Mouse (Mus musculus) thymus, adult 2 months (tissue): ENCODE data around the gene Arap1.

Source experiments
- CTCF ChIP-seq: fragments of 200-500 bp; IDR thresholded peaks from 2 replicates; pipeline ENCODE4 v1.5.1; 2012; ENCODE audit warnings: mild to moderate bottlenecking, control low read depth, low read length, moderate library complexity, borderline replicate concordance; ENCODE audit not compliant: control insufficient read depth, poor library complexity, insufficient read depth; ENCODE audit errors: extremely low read depth
- POLR2A ChIP-seq: fragments of 200-500 bp; IDR thresholded peaks from 2 replicates; pipeline ENCODE4 v1.6.1; 2012; ENCODE audit warnings: mild to moderate bottlenecking, low read length, control low read depth, moderate library complexity; ENCODE audit not compliant: control insufficient read depth, poor library complexity, insufficient read depth; ENCODE audit errors: extremely low read depth

DNA sequence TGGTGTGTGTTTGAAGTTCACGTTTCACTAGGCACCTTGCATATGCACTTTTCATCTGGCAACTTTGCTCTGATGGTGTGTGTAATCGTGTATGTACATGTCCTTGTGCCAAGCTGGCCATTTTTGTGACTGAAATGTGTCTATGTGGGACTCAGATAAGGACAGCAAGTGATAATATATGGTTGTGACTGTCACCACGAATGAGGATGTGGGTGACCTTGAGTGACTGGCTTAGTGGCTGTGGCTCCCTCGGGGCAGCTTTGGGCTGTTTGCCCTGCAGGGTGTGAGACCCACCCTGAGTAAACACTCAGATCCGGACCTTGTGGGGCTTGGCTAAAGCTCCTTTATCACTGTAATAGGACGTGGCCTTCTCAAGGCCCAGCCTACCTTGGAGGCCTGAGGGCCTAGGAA lies 31.3 kb upstream of the Arap1 start:
- TF ChIP-seq CTCF = no peak
- no peak for TF ChIP-seq POLR2A
